Mouse (Mus musculus) erythroid progenitor cell, adult 5-6 weeks (primary cell): Measurements from ENCODE around the gene Celsr2. TPM values are rescaled to one million over a fixed set of nuclear protein-coding genes. Genes with fewer than 3 reads are reported as not detected.

Experiments
- ATAC-seq: replicated peaks from 2 replicates; pipeline ENCODE4 v1.8.0; 2016; ENCODE audit warnings: moderate number of reproducible peaks, mild to moderate bottlenecking, moderate TSS enrichment, inconsistent platforms; ENCODE audit not compliant: poor library complexity, low FRiP score, severe bottlenecking
- total RNA-seq, 2 experiments: library from RNA; stranded (forward) in 1 of 2; stranded (reverse) in 1 of 2; fragments of 150-400 nt in 1 of 2; fragments of 186-747, 209-891 nt in 1 of 2; gene quantifications; 2 replicates each; pipeline versions ENCODE4 v1.2.3 to v1.2.4; 2015 to 2017; ENCODE audit warnings: low replicate concordance in 2 of 2

Gene Celsr2
- total RNA-seq (2015; ENCODE audit: low replicate concordance): 0.84 and 1.1 TPM in 2 replicates
- total RNA-seq (2017; ENCODE audit: low replicate concordance): 1.0 TPM in 1 of 2 replicates, not detected in the other

DNA sequence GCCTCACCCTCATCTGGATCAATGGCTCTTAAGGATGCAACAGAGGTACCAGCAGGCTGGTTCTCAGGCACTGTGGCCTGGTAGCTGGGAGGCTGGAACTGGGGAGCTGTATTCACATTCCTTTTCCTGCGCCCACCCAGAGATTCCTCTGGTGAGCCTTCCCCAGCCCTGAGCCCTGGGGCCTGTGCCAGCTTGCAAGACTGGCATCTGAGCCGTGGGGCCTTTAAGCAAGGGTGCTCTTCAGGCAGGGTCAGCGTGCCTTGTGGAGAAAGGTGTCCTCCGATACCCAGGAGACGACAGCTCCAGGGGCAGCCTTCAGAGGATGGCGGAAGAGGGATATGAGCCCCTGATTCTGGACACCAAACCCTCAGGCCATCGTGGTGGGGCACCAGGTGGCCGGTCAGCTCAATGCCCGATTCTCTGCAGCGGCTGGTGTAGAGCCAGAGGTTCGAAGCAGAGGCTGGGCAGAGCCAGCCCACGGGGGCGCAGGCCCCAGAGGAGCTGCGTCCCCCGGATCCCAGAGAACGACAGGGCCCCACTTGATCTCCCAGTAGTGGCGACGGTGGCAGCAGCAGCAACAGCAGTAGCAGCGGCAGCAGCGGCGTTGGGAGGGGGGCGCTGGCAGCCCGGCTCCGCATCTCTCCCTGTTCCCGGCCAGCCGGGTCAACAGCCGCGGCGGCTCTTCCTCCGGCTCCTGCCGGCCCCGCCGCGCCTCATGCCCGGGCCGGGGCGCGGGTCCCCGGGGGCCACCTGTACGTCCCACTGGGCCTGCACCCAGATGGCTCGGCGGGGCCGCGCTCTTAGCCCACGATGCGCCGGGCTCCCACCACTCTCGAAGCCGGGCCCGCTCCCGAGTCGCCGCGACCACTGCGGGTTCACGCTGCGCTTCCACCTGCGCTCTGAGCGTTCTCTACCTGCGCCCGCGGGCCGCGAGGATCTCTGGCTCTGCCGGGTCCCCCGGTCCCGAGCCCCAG lies at the start of gene Celsr2:
Gene Celsr2 (minus strand): TSS at position 696 of the 974 bp plus-strand sequence.
- ATAC-seq: no peak

DNA sequence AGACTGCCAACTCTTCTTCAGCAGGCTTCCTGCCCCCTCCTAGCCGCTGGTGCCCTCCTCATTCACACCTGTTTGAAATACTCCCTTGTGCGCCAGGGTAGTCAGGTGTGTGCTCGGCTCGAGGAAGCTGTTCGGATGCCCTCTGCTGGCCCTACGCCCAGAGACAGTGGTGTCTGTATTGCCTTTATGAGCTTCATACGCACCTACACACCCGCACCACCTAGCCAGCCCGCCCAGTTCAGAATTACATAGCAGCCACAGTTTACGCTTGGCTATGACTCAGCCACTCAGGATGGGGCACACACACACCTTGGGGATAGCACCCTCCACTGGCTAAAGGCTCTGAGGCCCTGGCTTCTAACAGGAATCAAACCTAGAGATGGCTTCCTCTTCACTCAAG lies 43.5 kb upstream of the Celsr2 start:
- no peak for ATAC-seq

DNA sequence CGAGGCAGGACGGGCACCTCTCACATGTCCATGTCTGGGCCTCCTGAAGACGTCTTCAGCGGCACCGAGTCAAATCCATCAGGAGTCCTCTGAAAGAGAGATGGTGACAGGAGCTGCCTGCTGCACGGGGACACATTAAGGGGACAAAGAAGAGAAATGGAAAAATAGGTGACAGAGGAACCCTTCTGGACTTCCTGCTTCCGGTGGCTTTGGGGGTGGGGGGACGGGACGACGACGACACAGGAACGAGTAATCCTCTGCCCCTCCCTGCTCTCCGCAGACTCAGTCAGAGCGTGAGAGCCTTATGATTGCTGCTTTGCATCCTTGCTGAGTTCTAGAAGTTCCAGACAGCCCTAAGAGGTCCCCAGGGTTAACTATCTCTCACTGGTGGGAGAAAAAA lies 43.0 kb upstream of the Celsr2 start:
- ATAC-seq: no peak

DNA sequence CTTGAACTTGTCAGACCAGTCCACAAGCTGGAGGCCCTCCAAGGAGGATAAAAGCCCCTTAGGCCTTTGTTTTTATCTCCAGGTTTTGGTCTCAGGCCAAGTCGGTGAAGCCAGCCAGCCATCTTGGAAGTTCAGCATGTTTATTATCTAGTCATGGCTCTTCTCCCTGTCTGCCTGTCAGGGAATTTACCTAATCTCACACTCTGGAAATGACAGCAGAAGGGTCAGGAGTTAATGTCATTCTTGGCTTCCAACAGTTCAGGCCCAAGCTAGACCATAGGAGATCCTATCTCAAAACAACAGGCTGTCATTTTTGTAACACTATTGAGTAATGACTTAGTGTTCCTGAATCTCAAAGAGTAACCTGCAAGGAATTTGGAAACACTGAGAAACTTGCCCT lies 38.8 kb upstream of the Celsr2 start:
- no peak for ATAC-seq

DNA sequence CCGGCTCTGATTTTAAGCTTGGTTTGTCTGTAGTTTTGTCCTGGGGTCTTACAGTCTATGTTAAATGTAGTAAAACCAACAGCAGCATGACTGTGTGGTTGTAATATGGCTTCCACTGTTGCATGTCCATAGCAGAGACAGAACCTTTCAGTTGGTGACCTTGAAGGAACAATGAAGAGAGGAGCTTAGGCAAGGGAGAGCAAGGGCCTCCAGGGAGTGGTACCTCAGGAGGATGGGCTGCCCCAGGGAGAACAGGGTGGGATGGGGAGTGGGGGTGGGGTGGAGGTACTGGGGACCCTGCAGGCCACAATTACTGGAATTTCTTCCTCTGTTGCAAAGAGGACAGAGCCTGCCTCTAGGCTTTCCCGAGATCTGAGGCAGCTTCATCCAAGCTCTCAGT lies 36.6 kb upstream of the Celsr2 start:
- ATAC-seq: no peak

DNA sequence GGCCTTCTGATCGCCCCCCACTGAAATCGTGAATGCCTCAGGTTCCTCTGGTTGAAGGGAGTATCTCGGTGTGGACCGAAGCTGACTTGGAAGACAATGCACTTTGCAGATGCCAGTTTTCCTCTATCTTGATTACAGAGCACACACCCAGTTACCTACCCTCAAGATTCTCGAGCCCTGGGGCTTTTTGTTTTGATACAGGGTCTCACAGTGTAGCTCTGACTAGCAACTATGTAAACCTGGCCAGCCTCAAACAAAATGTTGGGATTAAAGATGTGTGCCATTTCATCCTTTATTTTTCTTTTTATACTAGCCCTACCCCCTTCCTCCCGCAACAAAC lies 30.0 kb upstream of the Celsr2 start:
- ATAC-seq: peak; percentile 20

DNA sequence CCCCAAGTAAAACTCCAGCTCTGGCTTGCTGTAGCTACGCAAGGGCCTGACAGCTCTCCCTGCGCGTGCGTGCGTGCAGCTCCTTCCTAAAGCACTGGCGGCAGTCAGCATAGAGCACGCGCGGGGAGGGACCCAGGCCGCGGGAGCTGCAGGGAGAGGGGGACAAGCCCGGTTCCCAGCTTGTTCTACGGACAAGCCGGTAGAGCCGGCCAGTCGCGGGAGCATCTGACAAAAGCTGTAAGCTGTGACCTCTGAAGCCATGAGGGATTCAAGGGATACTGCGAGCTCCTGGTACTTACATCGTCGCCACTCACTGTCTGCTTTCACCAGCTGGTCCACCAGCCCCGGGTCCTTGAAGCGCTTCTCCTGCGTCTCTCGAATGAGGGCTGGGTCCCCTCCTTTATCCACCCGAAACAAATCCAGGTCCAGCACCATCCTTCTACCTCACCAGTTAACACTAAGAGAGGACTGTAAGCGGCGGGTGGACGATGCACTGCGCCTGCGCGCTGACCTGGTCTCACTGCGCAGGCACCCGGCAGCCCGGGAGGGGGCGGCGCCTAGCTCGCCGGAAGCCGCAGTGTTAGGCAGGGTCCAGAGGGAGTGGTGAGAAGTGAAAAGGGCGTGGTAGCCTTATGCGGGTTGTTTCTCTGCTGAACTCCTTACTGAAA lies 29.5 kb upstream of the Celsr2 start, which contains the start of gene Sars:
Gene Sars (minus strand): TSS at position 512 of the 668 bp plus-strand sequence.
- peak; percentile 91 for ATAC-seq

DNA sequence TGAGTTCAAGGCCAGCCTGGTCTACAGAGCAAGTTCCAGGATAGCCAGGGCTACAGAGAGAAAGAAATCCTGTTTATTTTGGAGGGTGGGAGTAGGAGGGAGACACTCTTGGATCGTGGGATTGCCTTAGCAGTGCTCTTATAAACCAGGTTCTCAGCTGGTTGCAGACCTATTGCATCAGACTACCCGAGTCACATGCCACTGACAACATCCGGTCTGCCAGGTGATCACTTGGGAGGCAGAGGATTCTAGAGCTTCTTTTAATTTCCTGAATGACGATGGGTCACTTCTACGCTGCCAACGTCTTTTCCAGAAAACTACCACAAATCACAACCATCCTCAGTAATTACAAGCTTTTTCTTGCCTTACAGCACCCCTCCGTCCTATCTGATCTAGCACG lies 28.7 kb upstream of the Celsr2 start:
- peak; percentile 75 for ATAC-seq

DNA sequence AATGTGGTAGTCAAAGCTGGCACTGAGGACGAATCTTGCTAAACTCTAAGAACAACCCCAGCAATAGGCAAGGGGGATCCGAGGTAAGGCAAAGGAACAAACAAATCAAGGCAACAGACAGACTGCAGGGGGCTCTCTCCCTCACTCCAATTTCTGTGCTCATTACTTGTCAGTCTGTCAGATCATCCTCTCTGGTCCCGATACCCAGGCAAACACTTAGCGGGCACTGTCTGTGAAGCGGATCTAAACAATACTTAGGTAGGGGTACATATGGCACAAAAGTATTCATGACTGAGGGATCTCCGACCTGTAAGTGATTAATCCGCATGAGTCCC lies 21.0 kb upstream of the Celsr2 start:
- ATAC-seq: no peak

DNA sequence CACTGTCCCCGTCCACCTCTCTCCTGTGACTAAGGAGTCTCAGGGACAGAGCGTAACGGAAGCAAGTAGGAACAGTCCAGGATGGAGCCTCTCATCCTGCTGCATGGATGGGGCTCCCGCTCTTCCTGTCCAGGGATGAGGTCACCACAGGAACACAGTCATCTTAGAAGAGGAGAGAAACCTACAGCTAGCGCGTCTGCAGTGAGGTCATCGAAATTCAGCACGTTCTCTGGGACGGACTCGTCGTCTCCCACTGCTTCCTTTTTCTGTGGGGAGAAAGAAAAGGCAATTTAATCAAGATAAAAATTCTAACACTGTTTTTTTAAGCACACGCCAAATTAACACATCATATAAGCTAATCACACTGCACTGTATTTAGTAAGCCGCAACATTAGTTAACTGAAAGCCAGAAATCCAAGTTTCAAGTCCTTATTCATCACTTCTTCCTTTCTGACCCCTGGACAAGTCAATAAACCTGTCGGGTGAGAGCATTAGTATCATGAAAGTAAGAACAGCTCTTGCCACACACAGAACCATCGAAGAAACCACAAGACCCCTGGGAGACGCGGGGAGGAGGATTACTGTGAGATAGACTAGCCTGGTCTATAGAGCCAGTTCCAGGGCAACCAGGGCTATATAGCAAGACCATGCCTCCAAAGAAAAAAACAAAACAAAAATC lies 20.5 kb upstream of the Celsr2 start:
- no peak for ATAC-seq

DNA sequence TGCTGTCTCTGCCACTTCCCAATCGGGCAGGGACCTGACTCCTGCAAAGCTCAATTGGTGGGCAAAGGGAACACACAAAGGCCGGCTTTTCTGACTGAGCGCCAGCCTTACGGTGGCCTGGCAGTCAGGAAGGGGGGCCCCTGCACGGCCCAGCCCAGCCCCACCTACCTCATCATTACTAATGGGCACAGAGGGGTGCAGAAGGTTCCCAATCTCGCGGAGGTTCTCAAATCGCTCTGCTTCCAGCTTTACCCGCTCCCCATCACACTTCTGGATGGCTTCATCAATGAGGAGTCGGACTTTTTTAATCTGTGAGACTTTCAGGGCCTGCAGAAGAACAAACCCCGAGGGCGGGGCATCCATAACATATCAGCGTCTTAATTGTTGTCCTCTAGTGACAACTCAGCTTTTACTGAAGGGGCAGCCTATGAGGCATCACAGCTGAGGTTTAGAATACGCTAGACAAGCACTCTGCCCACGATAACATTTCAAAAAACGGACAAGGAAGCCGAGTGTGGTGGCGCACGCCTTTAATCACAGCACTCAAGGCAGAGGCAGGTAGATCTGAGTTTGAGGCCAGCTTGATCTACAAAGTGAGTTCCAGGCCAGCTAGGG lies 18.6 kb upstream of the Celsr2 start:
- ATAC-seq: no peak

DNA sequence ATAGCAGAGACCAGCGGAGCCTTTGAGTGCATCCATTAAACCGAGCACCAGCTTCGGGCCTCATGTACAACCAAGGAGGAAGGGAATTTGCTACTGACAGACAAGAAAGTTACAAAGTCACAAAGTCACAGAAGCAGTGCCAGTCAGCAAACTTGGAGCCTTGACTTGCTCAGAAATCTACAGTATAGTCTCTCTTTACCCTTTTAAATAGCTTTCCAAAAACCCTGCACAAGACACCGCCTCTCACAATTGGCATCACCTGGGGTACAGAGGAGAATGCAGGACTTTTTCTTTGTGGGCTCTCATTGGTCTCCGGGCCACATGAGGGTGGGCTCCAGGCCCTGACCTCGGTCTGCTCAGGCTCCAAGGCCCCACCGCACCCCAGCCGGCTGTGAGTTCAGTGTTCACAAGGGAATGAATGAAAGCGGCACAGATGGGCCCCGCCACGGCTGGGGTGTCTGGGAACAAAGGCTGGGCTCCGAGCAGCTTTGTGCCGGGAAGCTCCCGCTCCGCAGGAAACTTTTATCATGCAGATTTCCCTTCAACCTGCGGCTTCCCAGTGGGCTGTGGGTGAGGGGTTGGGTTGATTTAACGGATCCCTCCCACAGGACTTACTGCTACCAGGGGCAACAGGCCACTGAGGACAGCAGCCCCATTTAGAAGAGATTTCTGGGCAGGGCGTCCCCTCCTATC lies 18.0 kb upstream of the Celsr2 start:
- ATAC-seq: no peak

DNA sequence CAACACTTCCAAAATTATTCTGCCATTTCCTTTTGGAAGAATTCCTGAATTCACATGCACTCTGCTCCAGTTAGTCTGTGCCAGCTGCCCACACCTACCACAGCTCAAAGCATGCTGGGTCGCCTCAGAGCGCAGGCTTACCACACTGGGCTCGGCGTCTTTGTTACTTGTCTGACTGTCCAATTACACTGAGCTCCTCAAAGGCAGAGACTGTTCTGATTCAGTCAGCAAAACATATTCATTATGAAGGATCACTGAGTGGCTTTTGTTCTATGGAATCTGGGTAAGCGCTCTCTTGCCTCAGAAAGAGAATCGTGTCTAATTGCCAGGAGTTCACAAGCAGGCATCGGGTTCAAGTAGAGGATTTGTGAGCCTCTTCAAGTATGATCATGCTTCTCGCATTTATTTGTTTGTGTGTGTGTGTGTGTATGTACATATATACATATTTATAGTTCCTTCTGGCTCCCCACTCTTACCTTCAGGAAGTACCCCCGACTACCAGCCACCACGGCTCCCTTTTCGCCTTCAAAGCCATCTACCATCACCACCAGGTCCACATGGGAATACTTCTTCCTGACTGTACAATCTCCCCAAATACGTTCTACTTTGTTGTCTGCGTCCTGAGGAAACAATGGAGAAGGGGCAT lies 17.3 kb upstream of the Celsr2 start:
- no peak for ATAC-seq

DNA sequence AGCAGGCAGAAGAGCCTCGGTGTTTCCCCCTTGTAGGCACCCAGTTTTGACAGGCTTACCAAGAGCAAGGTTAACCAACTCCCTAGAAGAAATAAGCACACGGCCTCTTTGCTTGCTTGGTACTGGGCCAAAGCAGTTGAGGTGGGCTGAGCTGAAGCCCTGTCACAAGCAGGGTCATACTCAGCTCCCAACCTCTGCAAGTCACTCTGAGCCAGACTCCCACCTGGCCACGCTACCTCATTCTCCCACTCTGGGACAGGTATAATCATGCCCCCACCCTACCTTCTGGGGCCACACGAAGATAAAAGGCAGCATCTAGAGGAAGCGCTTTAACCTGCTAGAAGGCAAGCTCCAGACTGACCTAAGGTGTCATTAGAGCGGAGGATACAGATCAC lies 10.3 kb upstream of the Celsr2 start:
- ATAC-seq: no peak

DNA sequence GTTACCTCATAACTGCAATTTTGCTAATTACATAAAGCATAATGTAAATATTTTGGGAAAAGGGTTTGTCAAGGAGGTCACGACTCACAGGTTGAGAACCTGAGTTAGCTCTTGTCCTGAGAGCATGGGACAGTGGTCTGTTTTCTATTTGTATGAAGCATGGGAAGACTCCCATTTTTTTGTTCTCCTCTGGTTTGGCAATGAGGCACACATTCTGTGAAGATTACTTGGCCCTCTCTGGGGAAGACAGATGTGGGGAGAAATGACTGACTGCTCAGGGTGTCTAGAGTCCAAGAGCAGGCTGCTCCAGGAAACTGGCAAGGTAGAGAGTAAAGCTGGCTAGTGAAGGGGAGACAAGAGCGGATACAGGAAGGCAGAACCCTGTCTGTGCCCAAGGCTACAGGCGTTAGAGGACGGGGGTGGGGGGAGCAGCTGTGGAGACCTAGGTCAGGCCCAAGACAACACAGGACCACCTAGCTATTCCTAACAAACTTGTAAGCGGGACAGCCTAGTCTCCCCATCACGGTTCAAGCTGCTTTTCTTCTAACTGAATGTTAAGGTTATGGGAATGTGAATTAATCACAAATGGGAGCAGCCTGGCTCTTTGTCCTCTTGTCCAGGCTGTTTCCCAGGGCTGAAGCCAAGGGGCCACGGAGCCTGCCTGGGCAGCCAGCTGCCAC lies 9.7 kb upstream of the Celsr2 start:
- ATAC-seq: no peak

DNA sequence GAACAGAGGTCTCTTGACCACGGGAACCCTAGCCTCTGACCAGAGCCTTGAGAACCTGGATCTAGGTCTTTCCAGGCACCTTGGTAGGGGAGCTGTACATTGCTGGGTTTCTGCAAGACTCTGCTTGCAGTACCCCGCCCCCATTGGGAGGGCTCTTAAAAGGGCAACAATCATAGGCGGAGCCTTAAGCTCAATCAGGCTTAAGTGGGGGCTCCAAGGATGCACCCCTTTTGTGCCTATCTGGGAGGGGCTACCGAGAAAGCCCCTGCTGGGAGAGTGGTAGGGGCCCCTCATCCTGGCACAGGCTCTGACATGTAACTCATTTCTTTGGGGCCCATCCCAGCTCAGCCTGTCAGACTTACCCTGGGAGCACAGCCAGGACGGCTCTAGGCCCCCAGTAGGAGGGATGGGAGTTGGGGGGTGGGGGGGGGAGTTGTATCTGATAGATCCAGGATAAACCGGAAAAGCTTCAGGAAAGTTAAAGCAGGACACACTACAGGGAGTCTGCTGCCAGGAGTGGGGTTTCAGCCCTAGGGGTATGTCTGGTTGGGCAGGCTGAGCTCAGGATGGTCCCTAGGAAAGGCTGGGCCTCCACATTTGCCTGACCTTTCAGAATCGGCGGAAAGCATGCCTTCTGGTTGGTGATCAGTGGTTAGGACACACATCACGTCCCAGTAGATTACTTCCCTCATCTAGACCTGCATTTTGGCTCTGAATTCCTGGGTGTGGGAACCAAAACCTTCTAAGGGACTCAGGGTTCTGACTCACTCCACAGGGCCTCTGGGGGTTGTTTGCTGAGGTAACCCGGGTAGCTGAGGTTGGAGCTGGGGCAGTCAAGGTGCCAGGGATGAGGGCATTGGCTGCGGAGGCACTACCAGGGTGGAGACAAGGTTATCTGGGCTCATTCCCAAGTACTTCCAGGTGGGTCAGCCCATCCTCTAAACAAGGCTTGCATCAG lies 8.8 kb upstream of the Celsr2 start:
- ATAC-seq: no peak

DNA sequence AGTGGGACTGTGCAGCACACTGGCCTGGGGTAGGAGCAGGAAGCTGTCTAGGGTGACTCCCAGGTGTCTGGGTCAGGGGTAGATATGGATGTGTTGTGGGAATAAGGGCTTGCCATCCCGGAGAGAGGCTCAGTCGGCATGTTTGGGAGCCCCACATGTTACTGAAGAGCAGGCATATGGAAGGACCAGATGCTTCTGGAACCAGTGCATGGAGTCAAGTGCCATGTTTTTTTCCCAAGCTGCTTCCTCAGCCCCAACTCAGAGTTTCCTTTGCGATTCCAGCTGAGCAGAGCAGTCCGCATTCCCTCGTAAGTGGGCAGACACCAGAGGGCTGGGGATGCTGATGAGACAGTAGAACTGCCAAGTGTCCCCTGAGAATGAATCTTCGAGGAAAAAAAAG lies 7.7 kb upstream of the Celsr2 start:
- ATAC-seq: no peak

DNA sequence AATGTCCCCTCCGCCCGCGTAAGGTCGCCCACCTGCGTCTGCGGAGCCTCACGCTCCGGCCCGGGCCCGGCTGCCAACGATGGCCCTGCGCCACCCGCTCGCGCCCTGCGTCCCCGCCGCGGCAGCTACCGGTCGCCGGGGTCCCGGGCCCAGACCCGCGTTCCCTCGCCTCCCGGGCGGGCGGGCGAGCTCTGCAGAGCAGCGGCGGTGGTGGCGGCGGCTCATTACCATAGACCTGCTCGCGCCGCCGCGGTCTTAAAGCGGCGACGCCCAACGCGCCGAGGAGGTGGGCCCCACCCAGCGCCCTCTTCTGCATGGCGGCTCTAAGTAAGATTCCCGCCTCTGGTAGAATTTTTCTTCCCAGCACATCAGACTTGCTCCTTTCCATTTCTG lies 475 bp upstream of the Celsr2 start:
- ATAC-seq: peak; percentile 67
